Mouse (Mus musculus) MEL (cell line): Measurements from ENCODE around the gene Polr3h. TPM values are rescaled to one million over a fixed set of nuclear protein-coding genes. Genes with fewer than 3 reads are reported as not detected.

Experiments used
- DNase-seq: peaks from one replicate; pipeline ENCODE4 v3.0.0; 2011; ENCODE audit warnings: low read depth, low spot score
- H3K27ac ChIP-seq: 2 replicates; pipeline ENCODE4 v1.5.1; 2012; ENCODE audit warnings: low read depth, mild to moderate bottlenecking, control low read depth, low read length, moderate library complexity; ENCODE audit not compliant: control insufficient read depth
- H3K27me3 ChIP-seq, 2 experiments: fragments of 150-350 bp in 1 of 2; sonication (generic) in 1 of 2; 2 replicates each; pipeline ENCODE4 v1.6.1; 2012; ENCODE audit warnings: low read length in 2 of 2, mild to moderate bottlenecking in 2 of 2, improper control_type of control experiment in 1 of 2, moderate library complexity in 1 of 2; ENCODE audit not compliant: insufficient read depth in 2 of 2, control insufficient read depth in 1 of 2
- H3K36me3 ChIP-seq, 2 experiments: 2 replicates each; pipeline ENCODE4 v1.6.1; 2012 to 2014; ENCODE audit warnings: low read length in 2 of 2, improper control_type of control experiment in 1 of 2, inconsistent platforms in 1 of 2, mild to moderate bottlenecking in 1 of 2; ENCODE audit not compliant: insufficient read depth in 2 of 2, control insufficient read depth in 1 of 2
- H3K4me1 ChIP-seq, 2 experiments: fragments of 150-350 bp in 1 of 2; sonication (generic) in 1 of 2; 2 replicates each; pipeline ENCODE4 v1.6.1; 2012; ENCODE audit warnings: low read length in 2 of 2, improper control_type of control experiment in 1 of 2, mild to moderate bottlenecking in 1 of 2; ENCODE audit not compliant: insufficient read depth in 2 of 2, control insufficient read depth in 1 of 2
- H3K4me3 ChIP-seq, 2 experiments: fragments of 150-350 bp in 1 of 2; sonication (generic) in 1 of 2; 2 replicates each; pipeline ENCODE4 v1.5.1; 2012; ENCODE audit warnings: low read depth in 2 of 2, low read length in 2 of 2, mild to moderate bottlenecking in 2 of 2, moderate library complexity in 2 of 2, control low read depth in 1 of 2, improper control_type of control experiment in 1 of 2; ENCODE audit not compliant: control insufficient read depth in 1 of 2, insufficient read depth in 1 of 2
- H3K79me2 ChIP-seq: 2 replicates; pipeline ENCODE4 v1.6.1; 2012; ENCODE audit warnings: mild to moderate bottlenecking, low read length, moderate library complexity; ENCODE audit not compliant: control insufficient read depth, poor library complexity, insufficient read depth
- H3K9ac ChIP-seq: 2 replicates; pipeline ENCODE4 v1.6.1; 2012; ENCODE audit warnings: low read depth, mild to moderate bottlenecking, control low read depth, low read length, moderate library complexity; ENCODE audit not compliant: control insufficient read depth, poor library complexity, severe bottlenecking
- H3K9me3 ChIP-seq: fragments of 150-350 bp; sonication (generic); replicated peaks from 2 replicates; pipeline ENCODE4 v1.6.1; 2012; ENCODE audit warnings: mild to moderate bottlenecking, low read length, improper control_type of control experiment, moderate library complexity; ENCODE audit not compliant: insufficient read depth
- CHD1 ChIP-seq: IDR thresholded peaks from 2 replicates; pipeline ENCODE4 v1.6.1; 2012; ENCODE audit warnings: low read depth, mild to moderate bottlenecking, inconsistent platforms, low read length, improper control_type of control experiment
- CTCF ChIP-seq, 3 experiments: IDR thresholded peaks in 2 of 3; conservative IDR thresholded peaks in 1 of 3; 2 replicates each; pipeline ENCODE4 v1.5.1; 2011 to 2012; ENCODE audit warnings: low read length in 3 of 3, low read depth in 2 of 3, mild to moderate bottlenecking in 2 of 3, improper control_type of control experiment in 1 of 3, inconsistent platforms in 1 of 3, mixed read lengths in 1 of 3, moderate library complexity in 1 of 3; ENCODE audit not compliant: control insufficient read depth in 1 of 3, insufficient read depth in 1 of 3, poor library complexity in 1 of 3, severe bottlenecking in 1 of 3
- E2F4 ChIP-seq: IDR thresholded peaks from 2 replicates; pipeline ENCODE4 v1.6.1; 2011; ENCODE audit warnings: low read depth, low read length, improper control_type of control experiment, borderline replicate concordance
- GABPA ChIP-seq: IDR thresholded peaks from 2 replicates; pipeline ENCODE4 v1.6.1; 2012; ENCODE audit warnings: low read depth, mild to moderate bottlenecking, inconsistent platforms, low read length, improper control_type of control experiment, moderate library complexity
- KAT2A ChIP-seq: conservative IDR thresholded peaks from 2 replicates; pipeline ENCODE4 v1.6.1; 2012; ENCODE audit warnings: low read depth, low read length, improper control_type of control experiment, inconsistent platforms
- MAX ChIP-seq: IDR thresholded peaks from 2 replicates; pipeline ENCODE4 v1.6.1; 2011; ENCODE audit warnings: low read length, improper control_type of control experiment
- MYB ChIP-seq: IDR thresholded peaks from 2 replicates; pipeline ENCODE4 v1.6.1; 2011; ENCODE audit warnings: mild to moderate bottlenecking, low read depth, low read length, improper control_type of control experiment
- NRF1 ChIP-seq: IDR thresholded peaks from 2 replicates; pipeline ENCODE4 v1.6.1; 2014; ENCODE audit warnings: low read depth, mild to moderate bottlenecking, inconsistent platforms, low read length, improper control_type of control experiment, moderate library complexity; ENCODE audit not compliant: poor library complexity, insufficient read depth, severe bottlenecking
- RAD21 ChIP-seq: IDR thresholded peaks from 2 replicates; pipeline ENCODE4 v1.6.1; 2011; ENCODE audit warnings: mild to moderate bottlenecking, low read depth, low read length, improper control_type of control experiment
- RCOR1 ChIP-seq: IDR thresholded peaks from 2 replicates; pipeline ENCODE4 v1.6.1; 2012; ENCODE audit warnings: low read depth, mild to moderate bottlenecking, inconsistent platforms, low read length, improper control_type of control experiment
- SMC3 ChIP-seq: IDR thresholded peaks from 2 replicates; pipeline ENCODE4 v1.6.1; 2011; ENCODE audit warnings: low read depth, low read length, improper control_type of control experiment
- TCF12 ChIP-seq: IDR thresholded peaks from 2 replicates; pipeline ENCODE4 v1.6.1; 2014; ENCODE audit warnings: low read depth, mild to moderate bottlenecking, inconsistent platforms, low read length, improper control_type of control experiment, moderate library complexity
- USF1 ChIP-seq: IDR thresholded peaks from 2 replicates; pipeline ENCODE4 v1.6.1; 2014; ENCODE audit warnings: low read depth, mild to moderate bottlenecking, inconsistent platforms, low read length, improper control_type of control experiment, moderate library complexity
- ZC3H11A ChIP-seq: IDR thresholded peaks from 2 replicates; pipeline ENCODE4 v1.6.1; 2012; ENCODE audit warnings: low read depth, mild to moderate bottlenecking, inconsistent platforms, low read length, improper control_type of control experiment
- ZKSCAN1 ChIP-seq: IDR thresholded peaks from 2 replicates; pipeline ENCODE4 v1.6.1; 2012; ENCODE audit warnings: low read depth, mild to moderate bottlenecking, inconsistent platforms, low read length, improper control_type of control experiment, moderate library complexity
- ZMIZ1 ChIP-seq: IDR thresholded peaks from 2 replicates; pipeline ENCODE4 v1.6.1; 2012; ENCODE audit warnings: low read depth, mild to moderate bottlenecking, inconsistent platforms, low read length, improper control_type of control experiment, moderate library complexity
- polyA plus RNA-seq, 2 experiments: library from polyadenylated mRNA; stranded (reverse) in 1 of 2; unstranded in 1 of 2; fragments of >175 nt in 1 of 2; fragments of >200 nt in 1 of 2; gene quantifications; 2 replicates each; pipeline versions ENCODE4 v1.2.1 to v1.2.4; 2012; ENCODE audit warnings: low replicate concordance in 2 of 2, low read depth in 1 of 2; ENCODE audit not compliant: insufficient read length in 2 of 2, insufficient read depth in 1 of 2, missing spikeins in 1 of 2
- total RNA-seq: library from RNA; depleted of rRNA; stranded (reverse); fragments of 300-350 nt; gene quantifications from 2 replicates; pipeline ENCODE4 v1.2.3, GENCODE M21; 2012

Gene Polr3h
- total and polyA plus RNA-seq, 3 experiments, result 109 to 304 TPM; not detected in 1

DNA sequence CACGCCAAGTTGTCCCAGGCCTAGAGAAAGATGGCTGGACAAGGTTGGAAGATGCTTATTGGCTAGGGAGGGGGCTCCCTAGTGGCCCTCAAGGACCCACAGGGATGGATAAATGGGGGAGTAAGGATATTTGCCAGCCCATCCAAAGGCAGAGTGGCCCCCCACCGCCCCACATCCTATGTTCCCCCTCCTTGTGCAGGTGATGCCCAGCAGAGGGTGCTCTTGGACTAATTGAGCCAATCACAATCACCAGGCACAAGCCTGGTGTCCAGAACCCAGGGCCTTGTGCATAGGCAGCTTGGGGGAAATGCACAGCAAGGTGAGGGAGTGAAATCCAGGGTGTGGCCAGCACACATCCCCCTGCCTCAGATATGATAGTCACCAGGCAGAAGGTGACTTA, 12.2 kb upstream of the Polr3h start:
- DNase-seq, result peak; percentile 63
- H3K4me1 ChIP-seq, result peaks cover 0 to 5% of the 10 kb centered on the region in 2 experiments; a peak in 1 of 4 replicates
- no peaks in the 10 kb centered on the region for H3K27me3 ChIP-seq
- no peak overlapping the region for H3K27ac ChIP-seq
- peak; percentile 84 for TF ChIP-seq RAD21
- peak; percentile 59 to 83 (median 79) for TF ChIP-seq CTCF (IDR thresholded peaks at IDR 0.05 in 2 of 3, conservative IDR thresholded peaks at IDR 0.05 in 1 of 3; ENCODE audit: control insufficient read depth in 1 of 3, insufficient read depth in 1 of 3, low read depth in 2 of 3, low read length in 3 of 3, poor library complexity in 1 of 3, severe bottlenecking in 1 of 3)
- TF ChIP-seq GABPA, result no peak
- peak; percentile 70 for TF ChIP-seq ZC3H11A
- peak; percentile 72 for TF ChIP-seq SMC3
- TF ChIP-seq, all 39 proteins: peak for 4
- no peaks in the 10 kb centered on the region for H3K79me2 ChIP-seq
- no peak overlapping the region for H3K9ac ChIP-seq
- no peaks in the 10 kb centered on the region for H3K9me3 ChIP-seq
- H3K36me3 ChIP-seq, result no peaks in the 10 kb centered on the region
- no peak overlapping the region for H3K4me3 ChIP-seq

DNA sequence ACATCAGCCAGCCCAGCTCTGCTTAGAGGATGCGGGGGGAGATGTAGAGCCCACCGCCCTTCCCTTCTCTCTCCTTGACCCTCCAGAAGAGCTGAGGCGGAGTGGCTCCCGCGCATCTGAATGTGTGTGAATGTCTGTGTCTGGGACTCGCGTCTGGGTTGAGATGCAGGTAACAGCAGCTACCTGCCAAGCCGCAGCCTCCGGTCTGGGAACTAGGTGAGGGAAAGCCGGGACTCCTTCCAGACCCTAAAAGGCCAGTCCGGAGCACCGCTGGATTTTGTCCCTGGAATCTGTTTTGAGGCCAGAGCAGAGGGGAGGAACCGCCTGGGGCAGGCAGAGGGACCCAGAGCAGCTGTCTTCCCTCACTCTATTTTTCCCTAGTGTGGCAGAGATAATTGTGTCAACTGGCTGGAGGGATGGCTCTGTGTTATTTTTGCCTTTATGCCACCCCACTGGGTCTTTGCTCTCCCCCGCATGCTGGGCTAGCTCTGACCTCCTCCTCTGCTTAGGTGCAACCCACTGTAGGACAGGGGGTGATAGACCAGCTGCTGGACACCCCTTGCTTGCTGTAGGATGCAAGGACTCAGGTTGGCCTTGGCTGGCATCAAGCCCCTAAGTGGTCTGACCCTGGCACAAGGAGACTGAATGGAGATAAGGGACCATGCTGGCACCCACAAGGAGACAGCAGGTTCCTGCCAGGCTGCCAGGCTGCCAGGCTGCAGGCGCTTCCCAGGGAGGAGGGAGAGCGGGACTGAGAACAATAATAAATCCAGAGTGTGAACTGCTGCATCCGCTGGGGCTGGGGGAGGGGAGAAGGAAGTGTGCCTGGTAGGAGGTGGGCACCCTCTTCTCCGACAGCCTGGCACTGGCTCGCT, 11.3 kb upstream of the Polr3h start:
- no peaks in the 10 kb centered on the region for H3K27me3 ChIP-seq
- no peak overlapping the region for H3K27ac ChIP-seq
- no peaks in the 10 kb centered on the region for H3K79me2 ChIP-seq
- no peak overlapping the region for H3K9ac ChIP-seq
- no peak for DNase-seq
- no peaks in the 10 kb centered on the region for H3K9me3 ChIP-seq
- TF ChIP-seq NRF1 (no peak), ZMIZ1 (no peak), CHD1 (no peak), USF1 (no peak), RCOR1 (no peak), ZKSCAN1 (no peak), TCF12 (no peak), MAX (no peak), E2F4 (no peak), MYB (no peak), KAT2A (no peak), GABPA (no peak)
- H3K4me3 ChIP-seq, result no peak overlapping the region
- H3K4me1 ChIP-seq, result peaks cover 3 to 12% of the 10 kb centered on the region in 2 experiments; a peak in 1 of 4 replicates
- H3K36me3 ChIP-seq, result no peaks in the 10 kb centered on the region
